Mouse (Mus musculus): ENCODE results near the gene Dnmt3a. TPM values are rescaled to one million over a fixed set of nuclear protein-coding genes. Genes with fewer than 3 reads are reported as not detected.
A peak's percentile ranks its signal among the peaks of the same experiment; 100 is the strongest.

Gene Dnmt3a
- total RNA-seq, 4 experiments from 2014 or later = 74.0 to 91.8 (median 80.6) TPM

- DNase-seq (ENCODE audit: low spot score in 2 of 2) = no peak
Measured at GRCm38 (mm10) chr12:3784729-3785128, 21.1 kb upstream of the Dnmt3a start.

GRCm38 (mm10) chr12:3787041-3787440 lies 18.8 kb upstream of the Dnmt3a start:
- DNase-seq (ENCODE audit: low spot score in 2 of 2) = no peak

- DNase-seq (ENCODE audit: low spot score in 2 of 2) = no peak
Measured at GRCm38 (mm10) chr12:3787541-3787940, 18.3 kb upstream of the Dnmt3a start.

- DNase-seq (ENCODE audit: low spot score in 2 of 2) = no peak
Measured at GRCm38 (mm10) chr12:3788421-3789051, 17.3 kb upstream of the Dnmt3a start.

GRCm38 (mm10) chr12:3789626-3790185 lies 16.1 kb upstream of the Dnmt3a start:
- DNase-seq (ENCODE audit: low spot score in 2 of 2) = no peak

GRCm38 (mm10) chr12:3791257-3791656 lies 14.6 kb upstream of the Dnmt3a start:
- DNase-seq (ENCODE audit: low spot score in 2 of 2) = no peak

- DNase-seq (ENCODE audit: low spot score in 2 of 2) = peak; percentile 95 to 97
Measured at GRCm38 (mm10) chr12:3791732-3792131, 14.1 kb upstream of the Dnmt3a start.

GRCm38 (mm10) chr12:3792248-3792647 lies 13.6 kb upstream of the Dnmt3a start:
- no peak for DNase-seq (ENCODE audit: low spot score in 2 of 2)

GRCm38 (mm10) chr12:3795569-3795968 lies 10.2 kb upstream of the Dnmt3a start:
- no peak for DNase-seq (ENCODE audit: low spot score in 2 of 2)

- no peak for DNase-seq (ENCODE audit: low spot score in 2 of 2)
Measured at GRCm38 (mm10) chr12:3799551-3799950, 6.3 kb upstream of the Dnmt3a start.

- DNase-seq (ENCODE audit: low spot score in 2 of 2) = no peak
Measured at GRCm38 (mm10) chr12:3806271-3806684, 471 bp downstream of the Dnmt3a start.

- no peak for DNase-seq (ENCODE audit: low spot score in 2 of 2)
Measured at GRCm38 (mm10) chr12:3806703-3807547, 1.1 kb downstream of the Dnmt3a start.

GRCm38 (mm10) chr12:3807548-3808395 lies 2.0 kb downstream of the Dnmt3a start:
- no peak for DNase-seq (ENCODE audit: low spot score in 2 of 2)

GRCm38 (mm10) chr12:3808396-3808981 lies 2.7 kb downstream of the Dnmt3a start:
- no peak for DNase-seq (ENCODE audit: low spot score in 2 of 2)

- DNase-seq (ENCODE audit: low spot score in 2 of 2) = no peak
Measured at GRCm38 (mm10) chr12:3809520-3810180, 3.8 kb downstream of the Dnmt3a start.

GRCm38 (mm10) chr12:3810455-3810854 lies 4.6 kb downstream of the Dnmt3a start:
- no peak for DNase-seq (ENCODE audit: low spot score in 2 of 2)

GRCm38 (mm10) chr12:3811596-3811995 lies 5.8 kb downstream of the Dnmt3a start:
- no peak for DNase-seq (ENCODE audit: low spot score in 2 of 2)

GRCm38 (mm10) chr12:3812251-3812650 lies 6.4 kb downstream of the Dnmt3a start:
- no peak for DNase-seq (ENCODE audit: low spot score in 2 of 2)

GRCm38 (mm10) chr12:3813138-3813537 lies 7.3 kb downstream of the Dnmt3a start:
- no peak for DNase-seq (ENCODE audit: low spot score in 2 of 2)

- no peak for DNase-seq (ENCODE audit: low spot score in 2 of 2)
Measured at GRCm38 (mm10) chr12:3815386-3815785, 9.6 kb downstream of the Dnmt3a start.

- peak in 1 of 2 experiments; percentile 32 for DNase-seq (ENCODE audit: low spot score in 2 of 2)
Measured at GRCm38 (mm10) chr12:3817033-3817432, 11.2 kb downstream of the Dnmt3a start.

Data from layer of hippocampus, adult 8-10 months (tissue).